Mouse (Mus musculus): ENCODE results near the gene Chrna1.
"Not testable (repeated sequence)": the region's sequence is repeated elsewhere in the genome, so short reads cannot be mapped to it uniquely, and the experiment has no call there.

Gene Chrna1

GRCm38 (mm10) chr2:73557956-73558355, 22.2 kb downstream of the Chrna1 start:
- DNase-seq (ENCODE audit: low read depth, low spot score): no peak

GRCm38 (mm10) chr2:73557061-73557460, 23.1 kb downstream of the Chrna1 start:
- DNase-seq (ENCODE audit: low read depth, low spot score): not testable (repeated sequence)

DNA sequence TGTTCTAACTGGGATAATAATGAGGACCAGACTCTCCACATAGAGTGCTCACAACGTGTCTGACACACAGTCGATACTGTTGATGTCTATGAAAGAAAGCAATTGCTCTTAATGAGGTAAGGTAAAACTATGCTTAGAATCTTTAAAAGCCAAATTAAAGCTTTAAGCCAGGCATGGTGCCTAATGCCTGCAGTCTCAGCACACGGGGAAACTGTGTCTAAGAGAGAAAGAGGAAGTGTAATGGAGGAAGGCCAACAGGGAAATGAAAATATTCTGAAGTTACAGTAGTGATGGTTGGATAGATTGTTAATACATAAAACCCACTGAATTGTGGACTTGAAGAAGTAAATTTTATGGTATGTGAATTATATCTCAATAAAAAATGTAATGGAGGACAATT, 25.7 kb downstream of the Chrna1 start:
- no peak for DNase-seq (ENCODE audit: low read depth, low spot score)

- no peak for DNase-seq (ENCODE audit: low read depth, low spot score)
These were observed 27.2 kb downstream of the Chrna1 start for GRCm38 (mm10) chr2:73552926-73553325.

GRCm38 (mm10) chr2:73550725-73551124, 29.4 kb downstream of the Chrna1 start:
- peak; percentile 34 for DNase-seq (ENCODE audit: low read depth, low spot score)

DNA sequence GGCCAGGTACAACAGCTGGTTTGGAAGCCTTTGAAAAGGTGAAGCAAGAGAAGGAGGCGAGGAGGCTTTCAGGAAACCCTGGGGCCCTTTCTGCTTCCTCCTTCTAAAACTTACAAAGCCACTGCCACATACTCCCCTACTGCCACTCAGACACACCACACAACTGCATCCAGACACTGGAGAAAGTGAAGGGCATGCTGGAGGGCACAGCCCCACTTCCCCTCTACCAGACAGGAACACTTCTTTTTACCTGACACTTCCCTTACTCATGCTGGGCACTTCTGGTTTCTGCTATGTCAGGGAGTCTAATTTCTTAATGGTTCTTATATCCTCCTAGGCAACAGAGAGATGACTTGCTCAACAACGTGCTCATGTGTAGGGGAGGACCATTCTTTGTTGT, 31.6 kb downstream of the Chrna1 start:
- no peak for DNase-seq (ENCODE audit: low read depth, low spot score)

DNA sequence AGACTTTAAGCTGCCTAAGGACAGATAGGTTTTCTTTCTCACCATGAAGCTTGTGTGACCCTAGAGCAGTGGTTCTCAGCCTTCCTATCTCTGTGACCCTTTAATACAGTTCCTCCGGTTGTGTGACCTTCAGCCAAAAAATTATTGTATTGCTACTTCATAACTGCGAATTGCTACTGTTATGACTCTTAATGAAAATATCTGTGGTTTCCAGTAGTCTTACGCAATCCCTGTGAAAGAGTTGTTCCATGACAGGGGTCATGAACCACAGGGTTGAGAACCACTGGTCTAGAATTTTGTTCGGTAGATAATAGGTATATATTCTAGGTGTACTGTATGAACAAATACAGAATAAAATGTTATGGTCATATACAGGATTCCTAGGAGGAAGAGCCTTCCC, 32.9 kb downstream of the Chrna1 start:
- no peak for DNase-seq (ENCODE audit: low read depth, low spot score)

DNA sequence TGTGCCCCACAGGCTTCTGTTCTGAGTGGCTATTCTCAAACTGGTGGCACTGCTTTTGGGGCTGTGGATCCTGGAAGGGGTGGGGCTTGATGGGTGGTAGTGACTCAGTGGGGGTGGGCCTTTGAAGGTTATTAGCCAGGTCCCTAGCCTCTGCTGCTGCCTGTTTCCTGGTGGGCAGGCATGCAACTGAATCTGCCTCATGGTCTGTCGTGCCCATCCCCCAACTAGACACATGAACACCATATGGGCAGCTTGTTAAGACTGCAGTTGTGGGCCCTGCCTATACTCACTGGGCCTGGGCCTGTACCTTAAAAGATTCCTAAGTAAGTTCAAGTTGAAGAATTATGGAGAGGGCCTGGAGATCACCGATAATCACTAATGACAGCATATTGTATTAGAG, 34.6 kb downstream of the Chrna1 start:
- DNase-seq (ENCODE audit: low read depth, low spot score): no peak

GRCm38 (mm10) chr2:73540450-73541162, 39.5 kb downstream of the Chrna1 start:
- DNase-seq (ENCODE audit: low read depth, low spot score): no peak

GRCm38 (mm10) chr2:73539697-73540096, 40.4 kb downstream of the Chrna1 start:
- DNase-seq (ENCODE audit: low read depth, low spot score): no peak

DNA sequence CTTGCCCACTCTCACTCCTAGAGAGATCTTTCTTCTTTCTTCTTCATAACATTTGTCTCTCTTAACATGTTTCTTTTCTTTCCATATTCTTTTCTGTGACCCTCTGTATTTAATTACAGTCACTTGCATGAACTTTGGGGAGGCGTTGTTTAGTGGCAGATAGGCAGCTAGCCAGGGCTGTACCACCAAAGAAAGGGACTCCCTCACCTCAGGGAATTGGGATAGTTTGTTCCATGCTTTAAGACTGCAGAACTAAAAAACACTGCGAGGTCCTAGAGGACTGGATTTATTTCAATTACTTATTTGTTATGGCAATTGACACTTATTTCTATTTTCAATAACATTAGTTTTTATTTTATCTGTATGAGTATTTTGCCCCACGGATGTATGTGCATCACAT, 41.0 kb downstream of the Chrna1 start:
- DNase-seq (ENCODE audit: low read depth, low spot score): no peak

- no peak for DNase-seq (ENCODE audit: low read depth, low spot score)
These were observed 41.5 kb downstream of the Chrna1 start for GRCm38 (mm10) chr2:73538590-73538989.

GRCm38 (mm10) chr2:73536091-73536783, 43.9 kb downstream of the Chrna1 start:
- no peak for DNase-seq (ENCODE audit: low read depth, low spot score)

GRCm38 (mm10) chr2:73534720-73535119, 45.4 kb downstream of the Chrna1 start:
- no peak for DNase-seq (ENCODE audit: low read depth, low spot score)

DNA sequence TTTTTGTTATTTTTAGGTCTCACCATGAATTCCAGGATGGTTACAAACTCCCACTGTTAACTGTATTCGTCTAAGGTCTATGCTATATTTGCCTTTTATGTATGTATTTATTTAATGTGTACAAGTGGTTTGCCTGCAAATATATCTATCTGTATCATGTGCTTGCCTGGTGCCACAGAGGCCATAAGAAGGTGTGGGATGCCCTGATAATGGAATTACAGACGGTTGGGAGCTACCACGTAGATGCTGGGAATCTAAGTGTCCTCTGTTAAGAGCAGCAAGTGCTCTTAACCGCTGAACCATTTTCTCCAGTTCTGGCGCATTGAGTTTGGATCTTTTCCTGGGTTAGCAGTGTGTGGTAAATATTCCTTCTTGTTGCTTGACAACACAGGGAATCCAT, 49.7 kb downstream of the Chrna1 start:
- no peak for DNase-seq (ENCODE audit: low read depth, low spot score)

GRCm38 (mm10) chr2:73529356-73530330, 50.5 kb downstream of the Chrna1 start, which contains the start of gene Wipf1:
Gene Wipf1, minus strand, starts transcription at chr2:73529734.
- DNase-seq (ENCODE audit: low read depth, low spot score): peak; percentile 57

DNA sequence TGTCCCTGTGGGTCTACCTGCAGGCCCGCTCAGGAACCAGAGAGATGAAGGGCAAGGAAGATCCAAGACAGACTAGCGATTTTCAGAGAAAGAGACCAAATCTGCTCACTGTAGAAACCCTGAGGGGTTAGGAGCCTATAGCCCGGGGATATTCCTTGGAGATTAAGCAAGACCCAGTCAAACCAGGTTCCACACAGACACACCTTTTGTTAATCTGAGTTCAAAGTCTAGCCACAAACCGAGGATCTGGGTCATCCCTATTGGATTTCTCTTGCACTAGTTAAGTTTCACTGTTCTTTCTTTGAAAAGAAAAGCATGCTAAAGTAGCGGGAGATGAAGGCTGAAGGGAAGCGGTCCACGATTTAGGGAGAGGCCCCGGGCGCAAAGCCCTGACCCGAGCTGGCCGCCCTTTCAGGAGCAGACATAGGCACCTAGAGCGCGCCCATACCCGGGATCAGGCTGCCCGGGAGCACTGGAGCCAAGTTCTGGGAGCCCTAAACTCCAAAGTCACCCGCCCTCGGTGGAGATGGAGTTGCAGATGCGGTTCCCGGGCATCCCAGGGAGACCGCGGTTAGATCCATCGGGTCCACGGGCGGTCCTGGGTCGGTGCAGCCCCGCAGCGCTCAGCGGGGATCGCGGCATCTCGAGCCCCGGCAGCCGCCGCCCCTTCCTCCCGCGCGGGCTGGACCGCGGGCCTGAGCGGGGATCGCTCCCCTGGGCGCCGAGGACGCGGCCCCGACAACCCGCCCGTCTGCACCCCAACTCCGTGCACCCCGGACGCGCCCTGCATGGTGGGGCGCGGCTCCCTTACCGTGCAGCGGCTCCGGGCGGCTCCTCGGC, 51.4 kb downstream of the Chrna1 start:
- DNase-seq (ENCODE audit: low read depth, low spot score): no peak

DNA sequence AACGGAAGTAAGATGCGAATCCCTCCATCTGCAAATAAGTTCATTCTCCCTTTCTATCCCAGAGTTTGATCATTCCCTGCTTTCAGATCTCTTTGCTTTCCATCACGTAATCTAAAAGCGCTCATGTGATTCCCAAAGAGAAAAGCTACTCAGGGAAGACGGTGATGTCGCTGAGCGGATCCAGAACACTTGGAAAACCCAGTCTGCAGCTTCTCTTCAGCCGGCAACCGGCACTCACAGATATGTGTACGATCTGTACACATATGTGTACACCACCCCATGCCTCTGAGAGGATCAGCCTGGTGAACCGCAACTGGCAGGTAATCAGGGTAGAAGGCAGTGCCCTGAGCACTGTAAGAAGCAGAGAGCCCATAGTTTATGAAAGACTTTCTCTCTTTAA, 52.2 kb downstream of the Chrna1 start:
- DNase-seq (ENCODE audit: low read depth, low spot score): no peak

GRCm38 (mm10) chr2:73526691-73527090, 53.4 kb downstream of the Chrna1 start:
- DNase-seq (ENCODE audit: low read depth, low spot score): peak; percentile 70

DNA sequence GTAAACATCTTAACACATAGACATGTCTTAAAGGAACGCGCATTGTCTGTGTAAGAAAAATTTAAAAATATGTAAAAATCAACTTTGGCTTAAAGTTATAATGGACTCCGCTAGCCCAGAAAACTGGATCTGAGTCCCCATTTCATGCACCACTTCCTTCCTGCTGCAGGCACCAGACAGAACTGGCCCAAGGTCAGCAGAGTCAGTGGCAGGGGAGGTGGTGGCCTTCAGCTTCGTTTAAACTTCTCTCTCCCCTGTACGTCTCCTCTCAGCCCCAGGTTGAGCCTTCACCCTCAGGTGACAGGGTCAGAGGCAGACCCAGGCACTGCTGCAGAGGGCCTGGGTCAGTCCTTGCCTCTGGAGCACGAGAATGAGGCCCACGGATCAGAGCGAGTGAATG, 57.2 kb downstream of the Chrna1 start:
- no peak for DNase-seq (ENCODE audit: low read depth, low spot score)

DNA sequence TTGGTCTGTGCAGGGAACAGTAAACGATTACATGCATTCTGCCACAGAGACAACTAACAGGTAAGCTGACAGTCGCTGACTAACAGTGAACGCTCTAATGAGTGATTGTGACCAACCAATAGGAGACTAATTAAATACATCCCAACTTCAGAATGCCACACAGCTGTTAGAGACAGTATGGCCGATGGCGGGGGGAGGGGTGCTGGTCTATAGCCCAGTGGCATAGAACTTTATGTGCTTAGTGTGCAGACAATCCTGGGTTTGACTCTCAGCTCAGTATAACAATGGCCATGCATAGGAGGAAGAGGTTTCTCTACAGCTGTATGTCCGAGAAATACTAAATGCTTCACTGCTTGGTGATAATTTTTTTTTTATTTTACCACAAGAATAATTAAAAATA, 57.8 kb downstream of the Chrna1 start:
- no peak for DNase-seq (ENCODE audit: low read depth, low spot score)
